Mouse (Mus musculus) MEL (cell line): ENCODE measurements around the gene Susd3.

Experiments
- CTCF ChIP-seq, 3 experiments: IDR thresholded peaks in 2 of 3; conservative IDR thresholded peaks in 1 of 3; 2 replicates each; pipeline ENCODE4 v1.5.1; 2011 to 2012; ENCODE audit warnings: low read length in 3 of 3, low read depth in 2 of 3, mild to moderate bottlenecking in 2 of 3, improper control_type of control experiment in 1 of 3, inconsistent platforms in 1 of 3, mixed read lengths in 1 of 3, moderate library complexity in 1 of 3; ENCODE audit not compliant: control insufficient read depth in 1 of 3, insufficient read depth in 1 of 3, poor library complexity in 1 of 3, severe bottlenecking in 1 of 3
- ELF1 ChIP-seq: IDR thresholded peaks from 2 replicates; pipeline ENCODE4 v1.6.1; 2014; ENCODE audit warnings: low read depth, mild to moderate bottlenecking, inconsistent platforms, low read length, improper control_type of control experiment, moderate library complexity
- GATA1 ChIP-seq: IDR thresholded peaks from 2 replicates; pipeline ENCODE4 v1.6.1; 2011; ENCODE audit warnings: low read depth, low read length, improper control_type of control experiment
- KAT2A ChIP-seq: conservative IDR thresholded peaks from 2 replicates; pipeline ENCODE4 v1.6.1; 2012; ENCODE audit warnings: low read depth, low read length, improper control_type of control experiment, inconsistent platforms
- MAFK ChIP-seq: IDR thresholded peaks from 2 replicates; pipeline ENCODE4 v1.6.1; 2011; ENCODE audit warnings: low read depth, mild to moderate bottlenecking, low read length, improper control_type of control experiment, borderline replicate concordance
- MAX ChIP-seq: IDR thresholded peaks from 2 replicates; pipeline ENCODE4 v1.6.1; 2011; ENCODE audit warnings: low read length, improper control_type of control experiment
- MAZ ChIP-seq: IDR thresholded peaks from 2 replicates; pipeline ENCODE4 v1.6.1; 2012; ENCODE audit warnings: low read depth, mild to moderate bottlenecking, inconsistent platforms, low read length, improper control_type of control experiment
- POLR2A ChIP-seq, 2 experiments: IDR thresholded peaks; 2 replicates each; pipeline ENCODE4 v1.6.1; 2011 to 2012; ENCODE audit warnings: low read length in 2 of 2, mild to moderate bottlenecking in 2 of 2, control low read depth in 1 of 2, improper control_type of control experiment in 1 of 2, low read depth in 1 of 2, moderate library complexity in 1 of 2; ENCODE audit not compliant: control insufficient read depth in 1 of 2, insufficient read depth in 1 of 2, poor library complexity in 1 of 2
- RCOR1 ChIP-seq: IDR thresholded peaks from 2 replicates; pipeline ENCODE4 v1.6.1; 2012; ENCODE audit warnings: low read depth, mild to moderate bottlenecking, inconsistent platforms, low read length, improper control_type of control experiment
- TCF12 ChIP-seq: IDR thresholded peaks from 2 replicates; pipeline ENCODE4 v1.6.1; 2014; ENCODE audit warnings: low read depth, mild to moderate bottlenecking, inconsistent platforms, low read length, improper control_type of control experiment, moderate library complexity
- ZKSCAN1 ChIP-seq: IDR thresholded peaks from 2 replicates; pipeline ENCODE4 v1.6.1; 2012; ENCODE audit warnings: low read depth, mild to moderate bottlenecking, inconsistent platforms, low read length, improper control_type of control experiment, moderate library complexity

DNA sequence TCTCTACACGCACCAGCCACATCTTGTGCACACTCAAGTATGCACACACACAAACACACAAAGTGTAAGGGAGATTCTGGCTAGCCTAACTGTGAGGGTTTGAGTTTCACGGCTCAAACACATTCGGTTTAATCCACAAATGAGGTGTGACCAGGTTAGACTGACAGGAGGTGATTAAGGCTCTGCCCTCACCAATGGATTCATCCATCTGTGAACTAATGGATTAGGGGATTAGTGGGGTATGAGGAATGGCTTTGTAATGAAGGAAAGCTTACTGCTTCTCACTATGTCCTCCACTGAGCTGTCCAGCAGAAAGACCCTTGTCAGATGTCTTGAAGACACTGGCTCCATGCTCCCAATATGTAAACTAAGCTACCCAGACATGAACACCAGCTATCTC, 29.9 kb downstream of the Susd3 start:
- TF ChIP-seq MAX (no peak), TCF12 (no peak), CTCF (IDR thresholded peaks at IDR 0.05 in 2 of 3, conservative IDR thresholded peaks at IDR 0.05 in 1 of 3; ENCODE audit: control insufficient read depth in 1 of 3, insufficient read depth in 1 of 3, low read depth in 2 of 3, low read length in 3 of 3, poor library complexity in 1 of 3, severe bottlenecking in 1 of 3) (no peak), ZKSCAN1 (no peak), MAZ (no peak), ELF1 (no peak), POLR2A (IDR thresholded peaks at IDR 0.05; ENCODE audit: control insufficient read depth in 1 of 2, insufficient read depth in 1 of 2, low read depth in 1 of 2, low read length in 2 of 2, poor library complexity in 1 of 2) (no peak), MAFK (no peak), GATA1 (no peak), KAT2A (no peak), RCOR1 (no peak)
